Mouse (Mus musculus): ENCODE data around the gene Slc16a12. TPM values are rescaled to one million over a fixed set of nuclear protein-coding genes. Genes with fewer than 3 reads are reported as not detected.
"Not testable (repeated sequence)": the region's sequence is repeated elsewhere in the genome, so short reads cannot be mapped to it uniquely, and the experiment has no call there.

The Slc16a12 gene
- total RNA-seq, 2 experiments from 2014 or later = 2.4 to 3.3 TPM

- intact Hi-C loops (cut with DNase I) = no loop called here
- DNase-seq (ENCODE audit: extremely low spot score in 1 of 2, low spot score in 2 of 2) = no peak
These were observed 49.6 kb downstream of the Slc16a12 start for GRCm38 (mm10) chr19:34697461-34697860.

- DNase-seq (ENCODE audit: extremely low spot score in 1 of 2, low spot score in 2 of 2) = no peak
- intact Hi-C loops (cut with DNase I) = no loop called here
These were observed 50.6 kb downstream of the Slc16a12 start for GRCm38 (mm10) chr19:34696352-34696986.

- no peak for DNase-seq (ENCODE audit: extremely low spot score in 1 of 2, low spot score in 2 of 2)
- intact Hi-C loops (cut with DNase I) = no loop called here
These were observed 55.7 kb downstream of the Slc16a12 start for GRCm38 (mm10) chr19:34691402-34691801.

GRCm38 (mm10) chr19:34685530-34685929 lies 61.6 kb downstream of the Slc16a12 start:
- DNase-seq (ENCODE audit: extremely low spot score in 1 of 2, low spot score in 2 of 2) = no peak
- intact Hi-C loops (cut with DNase I) = loop anchor here (5.0 kb wide), 2 partner anchors 67 to 87 kb away; no protein-coding TSS in a partner anchor

GRCm38 (mm10) chr19:34684857-34685256 lies 62.2 kb downstream of the Slc16a12 start:
- intact Hi-C loops (cut with DNase I) = loop anchor here (5.0 kb wide), 2 partner anchors 67 to 87 kb away; no protein-coding TSS in a partner anchor
- peak; percentile 16 to 50 for DNase-seq (ENCODE audit: extremely low spot score in 1 of 2, low spot score in 2 of 2)

GRCm38 (mm10) chr19:34678428-34678827 lies 68.7 kb downstream of the Slc16a12 start:
- DNase-seq (ENCODE audit: extremely low spot score in 1 of 2, low spot score in 2 of 2) = no peak
- intact Hi-C loops (cut with DNase I) = no loop called here

- peak in 1 of 2 experiments; percentile 63 for DNase-seq (ENCODE audit: extremely low spot score in 1 of 2, low spot score in 2 of 2)
- intact Hi-C loops (cut with DNase I) = no loop called here
These were observed 73.6 kb downstream of the Slc16a12 start for GRCm38 (mm10) chr19:34673476-34673875.

- intact Hi-C loops (cut with DNase I) = loop anchor here (5.0 to 10.0 kb wide), 3 partner anchors 106 to 1399 kb away; partner anchors contain the start of gene Kif20b
- DNase-seq (ENCODE audit: extremely low spot score in 1 of 2, low spot score in 2 of 2) = peak; percentile 45 to 70
These were observed 81.0 kb downstream of the Slc16a12 start for GRCm38 (mm10) chr19:34666127-34666526.

GRCm38 (mm10) chr19:34662740-34663139 lies 84.3 kb downstream of the Slc16a12 start:
- intact Hi-C loops (cut with DNase I) = loop anchor here (5.0 to 10.0 kb wide), 4 partner anchors 262 to 1402 kb away; partner anchors contain the start of gene Kif20b
- DNase-seq (ENCODE audit: extremely low spot score in 1 of 2, low spot score in 2 of 2) = no peak

GRCm38 (mm10) chr19:34662067-34662507 lies 85.0 kb downstream of the Slc16a12 start:
- intact Hi-C loops (cut with DNase I) = loop anchor here (5.0 to 10.0 kb wide), 4 partner anchors 263 to 1403 kb away; partner anchors contain the start of gene Kif20b
- DNase-seq (ENCODE audit: extremely low spot score in 1 of 2, low spot score in 2 of 2) = peak; percentile 45 to 72

- intact Hi-C loops (cut with DNase I) = no loop called here
- DNase-seq (ENCODE audit: extremely low spot score in 1 of 2, low spot score in 2 of 2) = no peak
These were observed 90.4 kb downstream of the Slc16a12 start for GRCm38 (mm10) chr19:34656511-34657298.

GRCm38 (mm10) chr19:34655227-34655805 lies 91.8 kb downstream of the Slc16a12 start:
- no peak for DNase-seq (ENCODE audit: extremely low spot score in 1 of 2, low spot score in 2 of 2)
- intact Hi-C loops (cut with DNase I) = no loop called here

GRCm38 (mm10) chr19:34650997-34651396 lies 96.1 kb downstream of the Slc16a12 start:
- DNase-seq (ENCODE audit: extremely low spot score in 1 of 2, low spot score in 2 of 2) = no peak
- intact Hi-C loops (cut with DNase I) = no loop called here

GRCm38 (mm10) chr19:34650276-34650675 lies 96.8 kb downstream of the Slc16a12 start:
- intact Hi-C loops (cut with DNase I) = no loop called here
- DNase-seq (ENCODE audit: extremely low spot score in 1 of 2, low spot score in 2 of 2) = no peak

GRCm38 (mm10) chr19:34647630-34648029 lies 99.5 kb downstream of the Slc16a12 start:
- intact Hi-C loops (cut with DNase I); DNase-seq (ENCODE audit: extremely low spot score in 1 of 2, low spot score in 2 of 2): not testable (repeated sequence)

- DNase-seq (ENCODE audit: extremely low spot score in 1 of 2, low spot score in 2 of 2) = no peak
- intact Hi-C loops (cut with DNase I) = no loop called here
These were observed 104.5 kb downstream of the Slc16a12 start for GRCm38 (mm10) chr19:34642616-34643015.

- DNase-seq (ENCODE audit: extremely low spot score in 1 of 2, low spot score in 2 of 2) = no peak
- intact Hi-C loops (cut with DNase I) = no loop called here
These were observed 106.5 kb downstream of the Slc16a12 start, which contains the start of the genes Ifit1bl2 and Ifit1 for GRCm38 (mm10) chr19:34640623-34641022. Ifit1bl2 (minus strand) TSS chr19:34640743. Ifit1 (plus strand) TSS chr19:34640871.

- intact Hi-C loops (cut with DNase I) = loop anchor here (5.0 kb wide), 1 partner anchor 90 kb away; no protein-coding TSS in a partner anchor
- DNase-seq (ENCODE audit: extremely low spot score in 1 of 2, low spot score in 2 of 2) = peak; percentile 23 to 39
These were observed 110.0 kb downstream of the Slc16a12 start for GRCm38 (mm10) chr19:34636933-34637557.

- intact Hi-C loops (cut with DNase I) = no loop called here
- no peak for DNase-seq (ENCODE audit: extremely low spot score in 1 of 2, low spot score in 2 of 2)
These were observed 113.6 kb downstream of the Slc16a12 start for GRCm38 (mm10) chr19:34633484-34633883.

Data from left cerebral cortex, postnatal 10 days (tissue).